Mouse (Mus musculus) CH12.LX (cell line): ENCODE results near the gene Hoxd13. TPM values are rescaled to one million over a fixed set of nuclear protein-coding genes. Genes with fewer than 3 reads are reported as not detected.
A peak's percentile ranks its signal among the peaks of the same experiment; 100 is the strongest.

Experiments used
- DNase-seq: peaks from one replicate; pipeline ENCODE4 v3.0.0-alpha.2; 2013; ENCODE audit errors: extremely low read depth
- H3K27ac ChIP-seq: 2 replicates; pipeline ENCODE4 v1.5.1; 2012; ENCODE audit warnings: low read depth, mild to moderate bottlenecking, control low read depth, moderate library complexity; ENCODE audit not compliant: insufficient read depth
- H3K27me3 ChIP-seq: replicated peaks from 2 replicates; pipeline ENCODE3; 2012; ENCODE audit warnings: inconsistent platforms
- H3K36me3 ChIP-seq, 2 experiments: replicated peaks in 1 of 2; 2 replicates each; pipeline versions ENCODE3 to v1.6.1; 2012; ENCODE audit warnings: inconsistent platforms in 1 of 2, low read length in 1 of 2, mild to moderate bottlenecking in 1 of 2, mixed read lengths in 1 of 2, moderate library complexity in 1 of 2; ENCODE audit not compliant: control insufficient read depth in 1 of 2, insufficient read depth in 1 of 2
- H3K4me1 ChIP-seq, 2 experiments: 2 replicates each; pipeline ENCODE4 v1.6.1; 2012; ENCODE audit warnings: inconsistent platforms in 1 of 2, moderate library complexity in 1 of 2; ENCODE audit not compliant: insufficient read depth in 2 of 2, control insufficient read depth in 1 of 2
- H3K4me2 ChIP-seq: 2 replicates; pipeline ENCODE4 v1.6.1; 2012; ENCODE audit warnings: low read depth, mild to moderate bottlenecking, control low read depth; ENCODE audit not compliant: poor library complexity, insufficient read depth, severe bottlenecking
- H3K4me3 ChIP-seq, 3 experiments: fragments of 150-350 bp in 1 of 3; sonication (generic) in 1 of 3; replicated peaks in 1 of 3; 2 replicates each; pipeline versions ENCODE3 to v1.5.1; 2011 to 2012; ENCODE audit warnings: low read depth in 2 of 3, low read length in 2 of 3, mild to moderate bottlenecking in 2 of 3, moderate library complexity in 2 of 3, control low read depth in 1 of 3, improper control_type of control experiment in 1 of 3, inconsistent platforms in 1 of 3, mixed read lengths in 1 of 3; ENCODE audit not compliant: poor library complexity in 1 of 3
- H3K79me2 ChIP-seq: replicated peaks from 2 replicates; pipeline ENCODE4 v1.6.1; 2012; ENCODE audit warnings: mild to moderate bottlenecking, moderate library complexity; ENCODE audit not compliant: control insufficient read depth, poor library complexity, insufficient read depth, severe bottlenecking; ENCODE audit errors: extremely low read depth
- H3K9ac ChIP-seq: 2 replicates; pipeline ENCODE4 v1.6.1; 2012; ENCODE audit warnings: low read depth, mild to moderate bottlenecking, control low read depth, moderate library complexity; ENCODE audit not compliant: insufficient read depth
- H3K9me3 ChIP-seq: replicated peaks from 2 replicates; pipeline ENCODE3; 2012; ENCODE audit warnings: low read length, inconsistent platforms, mixed read lengths
- CTCF ChIP-seq, 2 experiments: IDR thresholded peaks in 1 of 2; conservative IDR thresholded peaks in 1 of 2; 2 replicates each; pipeline ENCODE4 v1.5.1; 2011 to 2012; ENCODE audit warnings: low read depth in 2 of 2, low read length in 2 of 2, improper control_type of control experiment in 1 of 2, inconsistent platforms in 1 of 2, mild to moderate bottlenecking in 1 of 2, moderate library complexity in 1 of 2
- E2F4 ChIP-seq: IDR thresholded peaks from 2 replicates; pipeline ENCODE4 v1.6.1; 2011; ENCODE audit warnings: low read depth, low read length, improper control_type of control experiment; ENCODE audit not compliant: insufficient replicate concordance
- HCFC1 ChIP-seq: IDR thresholded peaks from 2 replicates; pipeline ENCODE4 v1.6.1; 2012; ENCODE audit warnings: low read depth, mild to moderate bottlenecking, inconsistent platforms, low read length, improper control_type of control experiment
- JUN ChIP-seq: IDR thresholded peaks from 2 replicates; pipeline ENCODE4 v1.6.1; 2011; ENCODE audit warnings: low read depth, mild to moderate bottlenecking, low read length, improper control_type of control experiment, moderate library complexity; ENCODE audit not compliant: insufficient read depth
- JUND ChIP-seq: conservative IDR thresholded peaks from 2 replicates; pipeline ENCODE4 v1.6.1; 2011; ENCODE audit warnings: low read depth, low read length, improper control_type of control experiment
- MAFK ChIP-seq: IDR thresholded peaks from 2 replicates; pipeline ENCODE4 v1.6.1; 2011; ENCODE audit warnings: low read length, improper control_type of control experiment; ENCODE audit not compliant: insufficient replicate concordance
- MAX ChIP-seq: IDR thresholded peaks from 2 replicates; pipeline ENCODE4 v1.6.1; 2011; ENCODE audit warnings: low read length, improper control_type of control experiment
- MAZ ChIP-seq: IDR thresholded peaks from 2 replicates; pipeline ENCODE4 v1.6.1; 2012; ENCODE audit warnings: low read depth, mild to moderate bottlenecking, inconsistent platforms, low read length, improper control_type of control experiment, moderate library complexity
- MXI1 ChIP-seq: IDR thresholded peaks from 2 replicates; pipeline ENCODE4 v1.6.1; 2011; ENCODE audit warnings: mild to moderate bottlenecking, low read depth, low read length, improper control_type of control experiment
- MYC ChIP-seq: IDR thresholded peaks from 2 replicates; pipeline ENCODE4 v1.6.1; 2011; ENCODE audit warnings: low read depth, mild to moderate bottlenecking, improper control_type of control experiment, low read length
- PAX5 ChIP-seq: IDR thresholded peaks from 2 replicates; pipeline ENCODE4 v1.6.1; 2012; ENCODE audit warnings: low read length, inconsistent platforms, mixed read lengths
- POLR2A ChIP-seq: IDR thresholded peaks from 2 replicates; pipeline ENCODE4 v1.6.1; 2011; ENCODE audit warnings: low read depth, mild to moderate bottlenecking, improper control_type of control experiment, low read length
- POLR2AphosphoS2 ChIP-seq: IDR thresholded peaks from 2 replicates; pipeline ENCODE4 v1.6.1; 2011; ENCODE audit warnings: low read depth, low read length, improper control_type of control experiment
- RAD21 ChIP-seq: IDR thresholded peaks from 2 replicates; pipeline ENCODE4 v1.6.1; 2011; ENCODE audit warnings: low read depth, mild to moderate bottlenecking, low read length, improper control_type of control experiment, moderate library complexity
- SMC3 ChIP-seq: IDR thresholded peaks from 2 replicates; pipeline ENCODE4 v1.6.1; 2011; ENCODE audit warnings: low read depth, low read length, improper control_type of control experiment
- UBTF ChIP-seq: IDR thresholded peaks from 2 replicates; pipeline ENCODE4 v1.6.1; 2012; ENCODE audit warnings: low read depth, mild to moderate bottlenecking, inconsistent platforms, low read length, improper control_type of control experiment, moderate library complexity
- ZC3H11A ChIP-seq: IDR thresholded peaks from 2 replicates; pipeline ENCODE4 v1.6.1; 2012; ENCODE audit warnings: low read depth, mild to moderate bottlenecking, inconsistent platforms, low read length, improper control_type of control experiment
- ZNF384 ChIP-seq: IDR thresholded peaks from 2 replicates; pipeline ENCODE4 v1.6.1; 2012; ENCODE audit warnings: low read depth, low read length, improper control_type of control experiment, inconsistent platforms
- dilution Hi-C: fragments of 300-500 bp; cut with MboI; formaldehyde crosslinking; loops from 2 replicates; pipeline ENCODE4 v1.14.3; 2020; ENCODE audit warnings: low sequenced_read_pairs; ENCODE audit not compliant: extremely low pct_unique_long_range_greater_than_20kb, extremely low pct_ligation_motif_present
- in situ Hi-C: fragments of 300-500 bp; cut with MboI; formaldehyde crosslinking; loops from 3 replicates; pipeline ENCODE4 v1.14.3; 2019; ENCODE audit warnings: low sequenced_read_pairs, low pct_ligation_motif_present, low pct_unique_long_range_greater_than_20kb, mixed read lengths
- polyA plus RNA-seq: library from polyadenylated mRNA; unstranded; fragments of >175 nt; gene quantifications from 2 replicates; pipeline ENCODE4 v1.2.1, GENCODE M21; 2012; ENCODE audit warnings: low read depth; ENCODE audit not compliant: insufficient read length
- total RNA-seq, 2 experiments: library from RNA; depleted of rRNA; stranded (reverse); fragments of 300-350 nt in 1 of 2; fragments of >200 nt in 1 of 2; gene quantifications; 2 replicates each; pipeline ENCODE4 v1.2.3; 2012 to 2014

The Hoxd13 gene
- total and polyA plus RNA-seq, 3 experiments: not detected

DNA sequence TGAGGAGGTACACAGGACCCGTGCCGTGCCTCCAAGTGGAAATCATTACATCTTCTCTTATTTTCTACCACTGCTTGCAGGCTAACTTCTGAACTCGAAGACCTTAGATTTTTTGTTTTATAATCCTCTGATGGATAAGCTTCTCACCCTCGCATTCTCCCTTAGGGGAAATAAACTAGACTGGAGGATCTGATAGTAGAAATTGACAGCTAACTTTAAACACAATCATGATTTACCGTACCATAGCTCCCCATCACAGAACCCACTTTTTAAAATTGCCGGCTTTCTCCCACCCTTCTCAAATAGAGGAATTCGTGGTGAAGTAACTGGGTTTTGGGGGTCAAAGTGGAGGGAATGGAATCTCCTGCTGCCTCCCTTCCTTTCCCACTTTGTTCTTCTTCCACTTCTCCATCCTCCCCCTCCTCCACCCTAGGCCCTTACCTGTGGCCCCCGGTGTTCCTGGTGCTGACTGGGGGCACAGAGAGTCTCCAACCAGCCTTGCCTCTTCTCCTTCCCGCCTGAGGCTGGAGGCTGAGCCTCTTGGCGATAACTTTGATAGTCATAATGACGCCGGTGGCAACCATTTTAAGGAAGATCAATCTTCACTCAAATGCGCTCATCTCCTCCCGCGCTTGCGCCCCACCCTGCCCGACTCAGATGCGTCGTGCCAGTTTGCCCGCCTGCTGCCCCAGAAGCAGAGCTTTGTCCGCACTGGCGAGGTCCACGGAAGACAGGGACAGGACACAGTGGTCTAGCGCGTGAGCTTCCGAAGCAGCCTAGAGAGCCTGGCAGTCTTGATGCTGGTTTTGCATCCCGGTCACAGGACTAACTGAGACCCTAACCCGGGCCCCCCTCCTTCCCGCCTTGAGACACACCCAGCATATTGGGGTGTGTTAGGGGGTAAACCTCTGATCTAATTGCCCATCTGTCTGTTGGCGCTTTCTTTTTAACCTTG lies 7.4 kb upstream of the Hoxd13 start:
- Histone ChIP-seq H3K79me2 (no peaks in the 10 kb centered on the region), H3K4me1 (peaks cover 0 to 5% of the 10 kb centered on the region in 2 experiments; a peak in 2 of 4 replicates), H3K27me3 (no peaks in the 10 kb centered on the region), H3K9ac (no peak overlapping the region), H3K4me2 (no peak overlapping the region), H3K9me3 (peaks cover 36% of the 10 kb centered on the region), H3K36me3 (no peaks in the 10 kb centered on the region), H3K27ac (no peak overlapping the region), H3K4me3 (no peak overlapping the region)
- DNase-seq: no peak
- in situ Hi-C loops (loop anchor here (10.0 to 25.0 kb wide), 3 partner anchors 366 to 1073 kb away; partner anchors contain the start of gene Chrna1), dilution Hi-C loops (no loop called here)
- TF ChIP-seq MYC: no peak
- no peak for TF ChIP-seq MAZ
- TF ChIP-seq ZNF384: no peak
- no peak for TF ChIP-seq JUND

DNA sequence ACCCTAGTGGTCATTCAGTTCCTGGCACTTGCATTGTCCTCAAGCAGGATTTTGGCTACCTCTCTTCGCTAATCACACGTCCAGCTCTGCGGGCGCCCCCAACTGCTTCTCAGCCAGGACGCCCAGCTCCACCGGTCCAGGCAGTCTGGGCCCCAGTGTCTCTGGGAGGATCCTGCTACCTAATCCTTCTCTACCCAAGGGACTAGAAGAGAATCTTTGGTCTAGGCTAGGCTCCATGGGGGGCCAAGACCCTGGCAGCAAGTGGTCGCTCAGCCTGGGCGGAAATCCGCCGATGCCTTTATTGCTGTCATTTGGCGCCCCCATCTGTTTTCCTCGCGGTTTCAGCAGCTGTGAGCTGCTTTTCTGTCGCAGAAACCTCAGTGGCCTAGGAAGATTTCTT lies 6.4 kb upstream of the Hoxd13 start:
- TF ChIP-seq CTCF (conservative IDR thresholded peaks at IDR 0.05 in 1 of 2, IDR thresholded peaks at IDR 0.05 in 1 of 2; ENCODE audit: low read depth in 2 of 2, low read length in 2 of 2) (peak in 1 of 2 experiments; percentile 72; a peak in 2 of 4 replicates), PAX5 (no peak), HCFC1 (no peak), POLR2AphosphoS2 (no peak), SMC3 (peak; percentile 64), ZC3H11A (0 out of 2 replicates have a peak, but pooled peaks have one; percentile 8), JUN (no peak), RAD21 (peak; percentile 77), JUND (no peak), MXI1 (no peak), UBTF (no peak), E2F4 (no peak), MAX (no peak), MAFK (no peak), POLR2A (no peak)
- H3K4me3 ChIP-seq: no peak overlapping the region
- H3K27me3 ChIP-seq: no peaks in the 10 kb centered on the region
- no peak overlapping the region for H3K27ac ChIP-seq
- dilution Hi-C loops (no loop called here), in situ Hi-C loops (loop anchor here (10.0 to 25.0 kb wide), 3 partner anchors 367 to 1074 kb away; partner anchors contain the start of gene Chrna1)
- peaks cover 28% of the 10 kb centered on the region for H3K9me3 ChIP-seq
- H3K79me2 ChIP-seq: no peaks in the 10 kb centered on the region
- no peaks in the 10 kb centered on the region for H3K36me3 ChIP-seq
- H3K4me1 ChIP-seq: peaks cover 0 to 5% of the 10 kb centered on the region in 2 experiments; a peak in 2 of 4 replicates
- DNase-seq: peak; percentile 29
- H3K4me2 ChIP-seq: no peak overlapping the region; the same call in 1 of the 2 replicates
- H3K9ac ChIP-seq: no peak overlapping the region
